Mouse (Mus musculus) c-Kit-positive CD71-positive TER-119-negative erythroid progenitor cells, embryonic 14.5 days (primary cell): ENCODE data around the gene Rnf19b.

Source experiments
- DNase-seq: peaks from one replicate; pipeline ENCODE4 v3.0.0-alpha.2; 2013; ENCODE audit warnings: low read depth

Rnf19b gene

GRCm38 (mm10) chr4:129058207-129059092 is at the start of gene Rnf19b:
Gene Rnf19b (plus strand): TSS chr4:129058271.
- no peak for DNase-seq

GRCm38 (mm10) chr4:129008672-129009071 is 49.4 kb upstream of the Rnf19b start:
- DNase-seq = no peak

GRCm38 (mm10) chr4:129009521-129009920 is 48.5 kb upstream of the Rnf19b start:
- no peak for DNase-seq

- DNase-seq = no peak
Measured at GRCm38 (mm10) chr4:129011604-129012121, 46.4 kb upstream of the Rnf19b start.

GRCm38 (mm10) chr4:129013151-129013864 is 44.8 kb upstream of the Rnf19b start:
- DNase-seq = no peak

GRCm38 (mm10) chr4:129016329-129016728 is 41.7 kb upstream of the Rnf19b start:
- DNase-seq = no peak

- DNase-seq = no peak
Measured at GRCm38 (mm10) chr4:129017150-129017549, 40.9 kb upstream of the Rnf19b start.

- DNase-seq = no peak
Measured at GRCm38 (mm10) chr4:129018788-129019435, 39.2 kb upstream of the Rnf19b start.

- DNase-seq = no peak
Measured at GRCm38 (mm10) chr4:129019788-129020187, 38.3 kb upstream of the Rnf19b start.

GRCm38 (mm10) chr4:129020454-129020853 is 37.6 kb upstream of the Rnf19b start:
- no peak for DNase-seq

GRCm38 (mm10) chr4:129021426-129021825 is 36.6 kb upstream of the Rnf19b start:
- DNase-seq = no peak

GRCm38 (mm10) chr4:129021886-129022285 is 36.2 kb upstream of the Rnf19b start:
- no peak for DNase-seq

GRCm38 (mm10) chr4:129023884-129024283 is 34.2 kb upstream of the Rnf19b start:
- DNase-seq = no peak

- DNase-seq = no peak
Measured at GRCm38 (mm10) chr4:129024775-129025174, 33.3 kb upstream of the Rnf19b start.

- DNase-seq = no peak
Measured at GRCm38 (mm10) chr4:129025707-129026106, 32.4 kb upstream of the Rnf19b start.

- no peak for DNase-seq
Measured at GRCm38 (mm10) chr4:129030746-129031145, 27.3 kb upstream of the Rnf19b start.

GRCm38 (mm10) chr4:129031408-129031965 is 26.6 kb upstream of the Rnf19b start:
- no peak for DNase-seq

GRCm38 (mm10) chr4:129032133-129032962 is 25.7 kb upstream of the Rnf19b start:
- no peak for DNase-seq

GRCm38 (mm10) chr4:129032963-129033951 is 24.8 kb upstream of the Rnf19b start:
- no peak for DNase-seq

GRCm38 (mm10) chr4:129034224-129034623 is 23.8 kb upstream of the Rnf19b start:
- DNase-seq = no peak
